Mouse (Mus musculus) v-Abl transformed pro-B cells (cell line): ENCODE measurements around the gene Stx5a.

Source experiments
- in situ Hi-C, 2 experiments: fragments of 400-800 bp; cut with MboI; formaldehyde crosslinking; loops; one replicate each; pipeline ENCODE4 v1.15.1; 2025; ENCODE audit not compliant: unreplicated experiment in 2 of 2

Gene Stx5a

GRCm38 (mm10) chr19:8734334-8734733 is 6.9 kb upstream of the Stx5a start:
- in situ Hi-C loops: loop anchor here in 1 of 2 experiments (25.0 kb wide), 1 partner anchor 203 kb away; the partner anchor contains the start of genes Eml3, Mta2 and Rom1

GRCm38 (mm10) chr19:8735389-8736159 is 5.6 kb upstream of the Stx5a start, which contains the start of gene Wdr74:
Gene Wdr74 (plus strand): TSS chr19:8735827.
- in situ Hi-C loops: loop anchor here in 1 of 2 experiments (25.0 kb wide), 1 partner anchor 202 kb away; the partner anchor contains the start of genes Eml3, Mta2 and Rom1

GRCm38 (mm10) chr19:8736160-8736467 is 5.1 kb upstream of the Stx5a start:
- in situ Hi-C loops: loop anchor here in 1 of 2 experiments (25.0 kb wide), 1 partner anchor 201 kb away; the partner anchor contains the start of genes Eml3, Mta2 and Rom1

GRCm38 (mm10) chr19:8738911-8739310 is 2.3 kb upstream of the Stx5a start:
- in situ Hi-C loops: loop anchor here in 1 of 2 experiments (25.0 kb wide), 1 partner anchor 198 kb away; the partner anchor contains the start of genes Eml3, Mta2 and Rom1

GRCm38 (mm10) chr19:8739646-8740045 is 1.6 kb upstream of the Stx5a start:
- in situ Hi-C loops: loop anchor here in 1 of 2 experiments (5.0 to 25.0 kb wide), 2 partner anchors 78 to 198 kb away; partner anchors contain the start of genes Eml3, Mta2, Rom1 and Ttc9c

- in situ Hi-C loops: loop anchor here in 1 of 2 experiments (5.0 to 25.0 kb wide), 2 partner anchors 77 to 197 kb away; partner anchors contain the start of genes Eml3, Mta2, Rom1 and Ttc9c
Measured at GRCm38 (mm10) chr19:8740603-8741002, 610 bp upstream of the Stx5a start, which contains the start of gene 1700092M07Rik. Gene 1700092M07Rik (plus strand): TSS chr19:8740718.

GRCm38 (mm10) chr19:8742176-8742575 is 963 bp downstream of the Stx5a start:
- in situ Hi-C loops: loop anchor here in 1 of 2 experiments (5.0 to 25.0 kb wide), 2 partner anchors 75 to 195 kb away; partner anchors contain the start of genes Eml3, Mta2, Rom1 and Ttc9c

- in situ Hi-C loops: loop anchor here in 1 of 2 experiments (25.0 kb wide), 1 partner anchor 192 kb away; the partner anchor contains the start of genes Eml3, Mta2 and Rom1
Measured at GRCm38 (mm10) chr19:8745382-8745781, 4.2 kb downstream of the Stx5a start.

- in situ Hi-C loops: loop anchor here in 1 of 2 experiments (25.0 kb wide), 1 partner anchor 190 kb away; the partner anchor contains the start of genes Eml3, Mta2 and Rom1
Measured at GRCm38 (mm10) chr19:8747368-8747767, 6.2 kb downstream of the Stx5a start.

- in situ Hi-C loops: no loop called here
Measured at GRCm38 (mm10) chr19:8755652-8756051, 14.4 kb downstream of the Stx5a start.

- in situ Hi-C loops: no loop called here
Measured at GRCm38 (mm10) chr19:8756635-8757387, 15.6 kb downstream of the Stx5a start, which contains the start of gene Nxf1. Gene Nxf1 (plus strand): TSS chr19:8757073.

GRCm38 (mm10) chr19:8757471-8757998 is 16.3 kb downstream of the Stx5a start:
- in situ Hi-C loops: no loop called here

- in situ Hi-C loops: no loop called here
Measured at GRCm38 (mm10) chr19:8758899-8759298, 17.7 kb downstream of the Stx5a start.

GRCm38 (mm10) chr19:8760757-8761156 is 19.5 kb downstream of the Stx5a start:
- in situ Hi-C loops: no loop called here

GRCm38 (mm10) chr19:8763276-8763675 is 22.1 kb downstream of the Stx5a start:
- in situ Hi-C loops: no loop called here

GRCm38 (mm10) chr19:8765562-8765961 is 24.3 kb downstream of the Stx5a start:
- in situ Hi-C loops: no loop called here

- in situ Hi-C loops: loop anchor here in 1 of 2 experiments (5.0 kb wide), 1 partner anchor 47 kb away; the partner anchor contains the start of gene Ttc9c
Measured at GRCm38 (mm10) chr19:8770567-8771270, 29.5 kb downstream of the Stx5a start, which contains the start of gene Tmem223. Gene Tmem223 (plus strand): TSS chr19:8770996.

- in situ Hi-C loops: loop anchor here in 1 of 2 experiments (5.0 kb wide), 1 partner anchor 44 kb away; the partner anchor contains the start of gene Ttc9c
Measured at GRCm38 (mm10) chr19:8772996-8773395, 31.8 kb downstream of the Stx5a start.

- in situ Hi-C loops: loop anchor here in 1 of 2 experiments (5.0 kb wide), 1 partner anchor 44 kb away; the partner anchor contains the start of gene Ttc9c
Measured at GRCm38 (mm10) chr19:8773409-8773808, 32.2 kb downstream of the Stx5a start.
